Mouse (Mus musculus): ENCODE measurements around the gene Pramel1.

- TF ChIP-seq CTCF (IDR thresholded peaks at IDR 0.05; ENCODE audit: low read depth, low read length) (no peak), POLR2A (IDR thresholded peaks at IDR 0.05; ENCODE audit: borderline replicate concordance, low read depth, low read length) (no peak)
Measured at GRCm38 (mm10) chr4:143413621-143414020, 19.4 kb downstream of the Pramel1 start.
